Mouse (Mus musculus): Measurements from ENCODE around the gene Rdh16.
"Not testable (repeated sequence)": the region's sequence is repeated elsewhere in the genome, so short reads cannot be mapped to it uniquely, and the experiment has no call there.

Rdh16 gene

DNA sequence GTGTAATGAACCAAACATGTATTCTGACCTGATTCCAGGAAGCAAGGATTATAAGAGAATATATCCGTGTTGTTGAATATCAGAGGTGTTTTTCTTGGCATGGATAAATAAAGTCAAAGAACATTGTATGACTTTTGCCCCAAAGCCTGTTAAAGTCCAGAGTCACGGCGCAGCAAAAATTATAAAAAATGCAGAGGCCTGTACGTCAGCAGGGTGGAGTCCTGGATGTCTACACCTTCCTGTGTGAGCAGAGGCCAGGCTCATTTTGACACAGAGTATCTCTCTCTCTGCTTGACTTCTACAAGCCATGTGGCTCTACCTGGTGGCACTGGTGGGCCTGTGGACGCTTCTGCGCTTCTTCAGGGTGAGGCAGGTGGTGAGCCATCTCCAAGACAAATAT, at the start of gene Rdh16:
Gene Rdh16, plus strand, starts transcription at position 262 of the 400 bp plus-strand sequence.
- peak; percentile 40 for DNase-seq

DNA sequence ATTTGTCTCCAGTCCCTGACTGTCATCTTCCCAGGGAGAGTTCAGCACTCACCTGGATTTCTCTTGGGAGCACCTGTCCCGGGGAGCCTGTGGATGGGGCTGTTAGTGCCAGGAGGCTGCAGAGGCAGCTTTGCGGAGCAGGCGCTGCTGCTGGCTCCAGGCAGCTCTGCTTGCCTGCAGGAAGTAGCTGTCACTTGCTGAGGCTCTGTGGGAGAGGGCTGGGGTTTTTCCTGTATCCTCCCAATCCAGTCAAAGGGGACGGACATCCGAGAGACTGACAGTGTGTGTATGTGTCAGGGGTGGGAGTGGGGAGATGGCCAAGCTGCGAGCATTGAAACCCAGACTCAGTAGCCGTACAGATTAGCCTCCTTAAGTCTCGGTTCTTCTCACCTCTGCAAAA, 49.4 kb upstream of the Rdh16 start, which contains the start of gene Gpr182:
Gene Gpr182, minus strand, starts transcription at position 185 of the 400 bp plus-strand sequence.
- peak; percentile 70 for DNase-seq

DNA sequence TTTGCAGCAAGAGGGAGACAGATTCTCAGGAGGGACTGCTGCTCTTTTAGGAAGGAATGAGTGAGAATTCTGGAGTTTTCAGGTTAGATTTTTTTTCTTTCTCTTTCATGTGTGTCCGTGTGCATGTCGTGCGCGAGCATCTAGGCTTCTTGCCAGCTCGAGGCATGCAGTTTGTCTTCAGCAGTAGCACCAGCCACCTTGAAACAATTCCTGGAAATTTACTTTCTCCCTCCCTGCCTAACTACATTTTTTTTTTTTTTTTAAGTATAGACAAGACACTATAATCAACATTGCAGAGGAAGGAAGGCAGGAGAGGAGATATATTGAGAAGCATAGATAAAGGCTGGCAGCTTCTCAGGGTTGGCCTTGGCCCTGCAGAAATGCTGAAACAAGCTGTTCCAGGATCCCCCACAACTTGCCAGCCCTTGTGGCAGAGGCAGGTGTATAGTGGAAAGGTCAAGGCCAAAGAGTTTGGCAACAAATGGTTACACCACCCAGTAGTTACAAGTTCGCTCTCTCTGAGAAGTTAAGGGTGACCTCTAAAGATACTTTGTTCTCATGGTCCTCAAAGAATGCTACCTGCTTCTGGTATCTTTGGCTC, 46.3 kb upstream of the Rdh16 start:
- DNase-seq, result peak; percentile 78

DNA sequence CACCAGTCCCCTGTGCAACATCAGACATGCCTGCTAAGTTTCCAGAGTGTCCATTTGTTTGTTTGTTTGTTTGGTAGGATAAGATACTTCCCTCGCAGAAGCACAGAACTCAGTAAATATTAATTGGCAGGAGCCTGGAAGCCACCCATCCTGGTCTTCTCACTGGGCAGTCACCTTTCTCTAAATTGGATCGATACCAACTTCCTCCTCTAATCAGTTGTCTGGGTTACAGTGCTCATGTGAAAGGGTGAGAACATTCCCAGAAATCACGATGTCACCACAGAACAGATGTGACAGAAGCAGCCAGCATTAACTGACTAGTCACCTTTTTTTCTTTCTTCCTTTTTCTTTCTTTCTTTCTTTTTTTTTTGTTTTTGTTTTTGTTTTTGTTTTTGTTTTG, 45.7 kb upstream of the Rdh16 start:
- no peak for DNase-seq

DNA sequence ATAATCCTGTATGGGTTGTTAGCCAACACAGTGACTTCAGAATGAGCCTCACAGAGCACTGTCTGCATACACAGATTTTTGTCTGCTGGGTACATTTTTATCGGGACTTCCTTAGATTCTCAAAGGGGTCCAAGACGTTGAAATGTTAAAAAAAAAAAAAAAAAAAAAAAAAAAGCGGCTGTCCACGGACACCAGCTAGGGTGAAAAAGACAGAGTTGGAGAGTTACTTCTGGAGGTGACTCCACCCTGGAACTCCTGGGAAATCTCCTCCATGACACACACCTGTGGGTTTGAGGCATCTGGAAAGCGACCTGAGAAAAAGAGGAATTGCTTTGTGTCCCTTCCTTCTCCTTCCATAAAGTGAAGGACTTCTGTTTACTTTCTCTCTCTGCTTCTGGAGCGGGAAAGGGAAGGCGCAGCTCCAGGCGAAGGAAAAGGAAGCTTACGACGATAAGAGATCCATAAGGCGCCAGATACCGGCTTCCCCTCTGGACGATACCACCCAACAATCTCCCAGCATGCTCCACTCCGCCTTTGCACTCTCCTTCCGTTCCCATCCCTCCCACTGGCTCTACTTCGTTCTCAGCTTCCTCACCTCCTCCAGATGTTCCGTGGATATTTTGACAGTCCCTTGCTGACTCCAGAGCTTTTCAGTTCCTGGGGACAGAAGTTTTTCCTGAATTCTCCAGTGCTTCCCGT, 45.0 kb upstream of the Rdh16 start:
- DNase-seq, result peak; percentile 36

DNA sequence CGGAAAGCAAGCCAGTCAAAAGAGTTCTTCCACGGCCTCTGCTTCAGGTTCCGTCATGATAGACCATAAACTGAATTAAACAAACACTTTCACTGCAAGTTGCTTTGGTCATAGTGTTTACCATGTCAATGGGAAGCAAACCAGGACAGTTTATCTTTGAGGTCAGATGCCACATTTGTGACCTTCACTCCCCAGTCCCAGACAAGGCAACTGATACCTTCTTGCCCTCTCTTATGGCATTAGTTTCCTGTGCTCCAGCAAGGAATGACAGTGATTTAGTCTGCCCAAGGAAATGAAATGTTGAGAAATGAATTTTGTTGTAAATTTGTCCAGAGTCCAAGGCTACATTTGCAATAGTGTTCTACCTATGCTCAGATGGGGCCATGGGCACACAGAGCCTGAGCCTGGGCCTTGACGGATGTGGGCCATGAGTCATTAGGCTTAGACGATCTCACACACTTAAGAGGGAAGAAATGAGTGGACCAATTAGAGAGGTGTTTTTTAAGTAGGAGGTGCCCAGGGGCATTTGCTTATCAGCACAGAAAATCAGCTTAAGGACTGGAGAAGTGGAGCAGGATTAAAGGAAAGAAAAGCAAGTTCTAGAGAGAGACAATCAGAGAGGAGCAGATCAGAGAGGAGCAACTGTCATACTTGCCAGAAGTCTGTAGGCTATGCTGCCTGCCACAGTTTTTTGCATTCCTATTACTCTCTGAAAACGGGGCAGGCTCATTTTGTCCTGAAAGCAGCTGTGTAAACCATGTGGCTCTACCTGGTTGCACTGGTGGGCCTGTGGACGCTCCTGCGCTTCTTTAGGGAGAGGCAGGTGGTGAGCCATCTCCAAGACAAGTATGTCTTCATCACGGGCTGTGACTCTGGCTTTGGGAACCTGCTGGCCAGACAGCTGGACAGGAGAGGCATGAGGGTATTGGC, 41.5 kb upstream of the Rdh16 start, which contains the start of the genes Rdh1 and Rdh16f1:
Gene Rdh1, plus strand, starts transcription at position 541 of the 930 bp plus-strand sequence.
Gene Rdh16f1, plus strand, starts transcription at position 607 of the 930 bp plus-strand sequence.
- peak; percentile 5 for DNase-seq

DNA sequence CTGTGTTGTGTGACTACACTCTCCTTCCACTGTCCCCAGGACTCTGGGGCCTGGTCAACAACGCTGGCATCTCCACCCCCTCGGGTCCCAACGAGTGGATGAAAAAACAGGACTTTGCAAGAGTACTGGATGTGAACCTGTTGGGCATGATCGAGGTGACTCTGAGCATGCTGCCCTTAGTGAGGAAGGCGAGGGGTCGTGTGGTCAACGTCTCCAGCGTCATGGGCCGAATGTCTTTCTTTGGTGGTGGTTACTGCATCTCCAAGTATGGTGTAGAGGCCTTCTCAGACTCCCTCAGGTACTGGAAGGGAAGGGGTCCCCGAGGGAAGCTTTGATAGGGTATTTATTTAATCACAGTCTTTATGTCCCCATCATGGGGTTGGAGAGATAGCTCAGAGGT, 38.0 kb upstream of the Rdh16 start:
- DNase-seq, result not testable (repeated sequence)

DNA sequence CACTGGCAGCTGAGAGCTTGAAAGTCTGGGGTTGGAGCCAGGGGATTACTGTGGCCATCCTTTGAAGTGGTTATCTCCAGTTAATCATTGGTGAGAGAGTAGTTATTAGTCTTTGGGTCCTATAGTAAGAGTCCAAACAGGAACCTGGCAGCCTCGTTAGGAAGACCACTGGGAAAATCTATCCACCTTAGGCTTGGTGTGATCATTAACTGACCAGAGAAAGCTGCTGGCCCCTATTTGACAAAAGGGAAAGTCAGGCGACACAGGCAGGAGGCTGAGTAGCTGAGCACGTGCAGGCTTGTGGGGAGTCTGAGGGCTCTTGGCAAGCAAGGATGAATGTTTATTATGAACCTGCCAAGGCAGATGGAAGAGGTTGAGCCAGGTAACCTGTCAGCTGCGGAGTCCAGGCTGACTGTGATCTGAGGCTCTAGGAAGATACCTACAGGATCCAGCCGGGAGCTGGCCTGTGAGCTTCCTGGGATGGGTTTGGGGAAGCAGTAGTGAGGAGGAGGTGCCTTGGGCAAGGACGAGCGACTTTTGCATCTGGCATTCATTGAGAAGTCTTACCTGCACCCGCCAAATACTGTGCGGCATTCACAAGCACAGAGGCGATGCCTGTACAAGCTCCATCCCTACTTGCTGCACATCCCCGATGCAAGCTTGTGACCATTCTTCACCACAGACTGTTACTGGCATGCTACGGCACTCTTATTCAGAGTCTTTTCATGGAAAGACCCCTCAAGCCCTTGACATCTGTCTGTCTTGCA, 36.9 kb upstream of the Rdh16 start:
- DNase-seq, result peak; percentile 72

DNA sequence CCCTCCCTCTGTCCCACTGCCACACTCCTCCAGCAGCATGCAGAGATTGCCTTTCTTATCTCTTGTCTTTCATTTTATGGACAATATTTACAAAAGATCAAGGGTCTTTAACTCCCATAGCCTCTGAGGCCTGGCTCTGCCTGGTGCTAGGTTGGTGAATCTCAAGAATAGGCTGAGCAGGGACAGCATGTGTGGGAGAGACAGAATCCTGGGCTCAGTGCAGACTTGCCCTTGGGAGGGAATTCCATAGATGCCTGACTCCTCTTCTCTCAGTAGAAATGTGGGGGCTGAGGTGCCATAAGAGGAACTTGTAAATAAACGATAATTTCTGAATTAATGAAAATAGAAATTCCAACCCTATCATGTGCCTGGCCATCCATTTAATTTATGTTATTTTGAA, 34.4 kb upstream of the Rdh16 start:
- peak; percentile 14 for DNase-seq

DNA sequence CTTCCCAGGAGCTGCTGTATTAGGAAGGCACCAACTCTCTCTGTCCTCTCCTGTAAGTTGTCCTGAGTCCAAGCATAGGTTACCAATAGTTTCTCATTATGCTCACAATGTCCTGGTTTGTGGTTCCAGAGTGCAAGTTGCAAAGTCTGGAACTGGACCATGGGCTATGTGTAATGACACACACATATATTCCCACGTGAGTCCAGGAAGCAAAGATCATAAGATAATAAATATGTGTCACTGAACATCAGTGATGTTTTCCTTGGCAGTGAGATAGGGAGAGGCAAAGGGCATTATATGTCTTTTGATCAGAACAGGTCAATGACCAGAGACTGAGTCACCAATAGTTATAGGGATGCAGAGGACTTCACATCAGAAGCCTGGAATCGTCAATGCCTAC, 24.9 kb upstream of the Rdh16 start, which contains the start of gene Rdh9:
Gene Rdh9, plus strand, starts transcription at position 376 of the 400 bp plus-strand sequence.
- DNase-seq, result no peak

DNA sequence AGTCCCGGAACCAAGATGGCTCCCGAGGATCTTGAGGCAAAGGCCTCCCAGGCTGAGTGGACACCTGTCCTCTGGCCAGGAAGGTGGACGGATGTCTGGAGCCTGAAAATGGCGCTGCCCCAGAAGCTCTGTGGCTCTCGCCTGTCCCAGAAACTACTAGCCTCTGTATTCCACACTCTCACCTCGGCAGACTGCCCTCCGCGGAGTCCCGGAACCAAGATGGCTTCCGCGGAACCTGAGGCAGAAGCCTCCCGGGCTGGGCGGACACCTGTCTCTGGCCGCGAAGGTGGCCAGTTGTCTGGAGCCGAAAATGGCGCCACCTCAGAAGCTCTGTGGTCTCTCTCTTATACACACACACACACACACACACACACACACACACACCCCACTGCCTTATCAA, 18.6 kb upstream of the Rdh16 start:
- DNase-seq, result not testable (repeated sequence)

DNA sequence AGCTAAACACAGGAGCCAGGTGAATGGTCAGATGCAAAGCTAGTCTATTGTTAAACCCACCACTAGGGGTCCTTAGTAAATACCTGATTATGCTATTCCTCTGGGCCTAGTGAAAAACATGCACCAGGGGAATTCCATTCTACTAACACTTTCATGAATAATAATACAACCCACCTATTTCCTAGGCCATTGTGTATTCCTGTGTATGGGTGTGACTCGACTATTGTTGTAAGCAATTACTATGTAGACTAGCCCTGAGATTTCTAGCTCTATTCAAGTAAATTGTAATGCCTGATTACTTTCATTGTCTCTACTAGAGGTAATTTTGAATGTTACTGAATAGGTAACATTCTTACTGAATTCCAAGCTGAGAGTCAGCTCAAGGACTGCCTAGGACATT, 15.5 kb upstream of the Rdh16 start:
- not testable (repeated sequence) for DNase-seq

DNA sequence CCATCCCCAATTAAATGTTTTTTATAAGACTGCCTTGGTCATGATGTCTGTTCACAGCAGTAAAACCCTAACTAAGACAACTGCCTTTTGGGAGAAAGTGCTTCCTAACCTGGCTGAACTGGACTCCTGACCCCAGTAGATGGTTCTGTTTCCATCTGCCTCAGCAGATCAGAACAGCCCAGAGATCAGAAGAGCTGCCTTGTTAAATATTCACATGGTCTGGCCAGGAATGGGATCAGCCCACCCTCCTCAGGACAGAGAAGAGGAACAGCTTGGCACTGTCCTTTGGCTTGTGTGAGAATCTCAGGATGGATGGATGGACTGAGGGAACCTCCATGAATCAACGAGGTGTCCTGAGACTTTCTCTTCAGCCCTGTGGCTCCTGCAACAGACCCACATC, 1.7 kb upstream of the Rdh16 start:
- DNase-seq, result peak; percentile 31

DNA sequence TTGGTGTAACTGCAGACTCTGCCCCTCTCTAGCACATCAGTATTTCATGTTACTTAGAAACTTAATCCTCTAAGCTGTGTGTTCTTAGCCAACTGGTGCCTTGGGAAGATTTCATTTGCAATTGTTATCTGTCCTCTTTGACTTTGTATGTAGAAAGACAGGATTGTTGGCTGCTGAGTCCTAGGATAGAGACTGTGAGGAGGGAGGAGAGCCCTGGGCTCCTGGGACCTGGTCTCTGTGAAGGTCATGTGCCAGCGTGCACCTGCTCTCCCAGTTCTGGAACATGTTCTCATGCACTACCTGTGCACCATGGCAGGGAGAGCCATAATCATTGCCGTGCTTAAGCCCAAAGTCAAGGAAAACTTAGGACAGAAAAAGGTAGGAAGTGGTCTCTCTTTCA, 660 bp downstream of the Rdh16 start:
- no peak for DNase-seq

DNA sequence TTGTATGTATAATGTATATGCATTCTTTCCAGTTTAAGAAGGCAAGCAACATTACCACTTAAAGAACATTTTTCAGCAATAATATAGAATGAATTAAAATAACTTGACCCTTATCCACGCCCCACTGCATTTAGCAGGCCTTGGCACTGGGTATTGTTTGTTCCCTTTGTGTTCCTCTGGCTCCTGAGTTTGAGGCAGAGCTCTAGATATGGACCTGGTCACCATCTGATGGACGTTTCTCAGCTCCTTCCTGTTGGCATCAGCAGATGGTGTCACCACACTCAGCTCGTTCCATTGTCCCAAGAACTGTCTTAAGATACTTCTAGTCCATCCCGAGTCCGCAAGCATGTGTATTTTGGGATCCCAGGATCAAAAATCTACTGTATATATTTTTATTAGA, 1.3 kb downstream of the Rdh16 start:
- DNase-seq, result no peak

DNA sequence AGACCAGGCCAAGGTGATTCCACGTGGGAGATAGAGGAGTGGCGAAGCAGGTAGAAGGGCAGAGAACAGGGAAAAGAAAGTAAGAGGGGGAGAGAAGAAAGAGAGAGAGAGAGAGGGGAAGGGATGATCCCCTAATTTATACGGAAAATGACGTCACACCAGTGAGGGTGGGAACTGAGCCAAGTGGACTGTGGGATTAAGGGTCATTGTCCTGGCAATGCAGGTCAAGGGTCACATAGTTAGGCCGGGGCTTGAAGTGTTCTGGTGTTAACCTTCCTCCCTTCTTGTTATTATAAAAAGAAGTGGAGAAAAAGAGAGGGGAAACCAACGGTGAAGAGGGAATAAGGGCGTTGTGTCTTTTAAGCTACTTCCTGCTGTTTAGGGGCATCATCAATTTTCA, 3.5 kb downstream of the Rdh16 start:
- peak; percentile 18 for DNase-seq

DNA sequence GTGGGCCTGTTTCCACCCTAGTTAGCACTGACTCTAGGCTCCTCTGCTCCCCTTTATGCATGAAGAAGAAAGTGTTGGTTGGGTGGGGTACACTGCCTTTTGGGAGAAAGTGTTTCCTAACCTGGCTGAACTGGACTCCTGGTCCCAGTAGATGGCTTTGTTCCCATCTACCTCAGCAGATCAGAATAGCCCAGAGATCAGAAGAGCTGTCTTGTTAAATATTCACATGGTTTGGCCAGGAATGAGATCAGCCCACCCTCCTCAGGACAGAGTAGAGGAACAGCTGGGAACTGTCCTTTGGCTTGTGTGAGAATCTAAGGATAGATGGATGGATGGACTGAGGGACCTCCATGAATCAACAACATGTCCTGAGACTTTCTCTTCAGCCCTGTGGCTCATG, 14.9 kb downstream of the Rdh16 start:
- no peak for DNase-seq

DNA sequence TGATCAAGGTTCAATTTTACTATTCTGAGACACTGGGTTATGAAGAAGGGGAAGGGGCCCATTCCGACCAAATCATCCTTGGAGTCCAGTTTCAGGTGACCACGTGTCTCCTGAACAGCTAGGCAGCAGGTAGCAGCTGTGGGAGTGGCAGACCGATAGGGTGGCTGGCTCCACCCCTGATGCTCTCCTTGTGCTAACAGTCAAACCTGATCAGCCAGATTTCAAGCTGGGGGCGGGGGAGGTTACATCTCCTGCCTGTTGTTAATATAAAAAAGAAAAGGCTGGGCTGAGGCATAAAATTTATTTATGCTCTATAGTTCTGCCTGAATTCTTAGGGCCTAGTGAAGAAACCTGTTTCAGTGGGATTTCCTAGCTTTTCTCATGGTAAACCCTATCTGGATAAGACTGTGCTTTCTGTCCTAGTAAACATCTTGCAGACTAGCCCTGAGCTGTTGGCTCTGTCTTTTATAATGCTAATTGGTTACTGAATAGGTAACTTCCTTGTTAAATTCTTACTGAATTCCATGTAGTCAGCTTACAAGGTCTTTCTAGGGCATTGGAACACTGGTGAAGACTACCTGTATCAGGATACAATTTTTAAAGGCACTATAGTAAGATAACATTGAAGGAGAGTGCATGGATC, 16.4 kb downstream of the Rdh16 start:
- DNase-seq, result peak; percentile 17

DNA sequence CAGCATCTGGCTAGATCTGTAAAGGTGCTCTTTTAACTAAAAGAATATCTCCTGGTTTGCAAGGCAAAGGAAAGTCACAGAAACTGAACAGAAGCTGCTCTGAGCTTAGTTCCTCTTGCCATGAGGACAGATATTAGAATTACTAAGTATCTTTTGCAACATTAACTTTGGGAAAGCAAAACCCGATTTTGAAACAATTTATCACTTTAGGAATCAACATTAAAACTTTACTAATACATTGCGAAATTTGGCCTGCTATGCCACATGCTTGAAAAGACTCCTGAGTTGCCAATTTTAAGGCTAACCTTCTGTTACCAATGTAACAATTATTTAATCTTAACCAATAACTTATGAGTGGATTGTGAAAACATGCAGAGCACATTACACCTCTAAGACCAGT, 20.9 kb downstream of the Rdh16 start:
- DNase-seq, result not testable (repeated sequence)

DNA sequence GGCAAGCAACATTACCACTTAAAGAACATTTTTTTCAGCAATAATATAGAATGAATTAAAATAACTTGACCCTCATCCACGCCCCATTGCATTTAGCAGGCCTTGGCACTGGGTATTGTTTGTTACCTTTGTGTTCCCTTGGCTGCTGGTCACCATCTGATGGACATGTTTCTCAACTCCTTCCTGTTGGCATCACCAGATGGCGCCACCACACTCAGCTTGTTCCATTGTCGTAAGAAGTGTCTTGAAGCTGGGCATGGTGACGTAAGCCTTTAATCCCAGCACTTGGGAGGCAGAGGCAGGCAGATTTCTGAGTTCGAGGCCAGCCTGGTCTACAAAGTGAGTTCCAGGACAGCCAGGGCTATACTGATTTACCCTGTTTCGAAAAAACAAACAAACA, 24.4 kb downstream of the Rdh16 start:
- DNase-seq, result peak; percentile 55

DNA sequence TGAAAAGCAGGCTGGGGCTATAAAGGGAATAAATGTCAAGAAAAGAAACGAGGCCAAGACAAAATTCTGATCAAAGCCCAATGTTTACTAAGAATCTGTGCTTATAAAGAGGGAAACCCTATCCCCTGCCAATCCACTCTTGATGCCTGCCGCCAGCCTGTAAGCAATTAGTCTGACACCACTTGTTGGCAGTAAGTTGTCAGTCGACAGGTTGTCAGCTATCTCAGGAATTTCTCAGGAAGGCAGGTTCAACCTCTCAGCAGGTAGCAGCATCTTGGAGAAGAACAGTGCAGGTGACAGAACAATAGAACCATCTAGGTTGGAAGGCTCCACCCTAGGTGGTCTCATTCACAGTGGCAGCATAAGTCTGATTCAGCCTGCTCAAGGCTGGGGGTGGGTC, 28.2 kb downstream of the Rdh16 start:
- no peak for DNase-seq

DNA sequence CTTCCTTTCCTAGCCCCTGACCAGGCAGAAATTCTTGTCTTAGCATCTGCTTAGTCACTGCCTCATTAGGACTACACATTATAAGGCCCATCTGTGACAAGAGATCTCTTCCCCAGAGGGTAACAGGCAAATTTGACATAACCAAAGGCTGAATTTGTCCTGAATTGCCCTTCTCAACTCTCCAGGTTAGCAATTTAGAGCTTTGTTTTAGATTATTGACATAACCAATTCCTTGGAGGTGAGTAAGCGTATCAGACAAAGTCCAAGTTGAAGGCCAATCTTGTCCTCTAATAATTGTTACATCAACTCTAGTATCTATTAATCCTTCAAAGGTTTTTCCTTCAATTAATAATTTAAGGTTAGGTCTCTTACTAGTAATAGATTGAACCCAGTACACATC, 33.2 kb downstream of the Rdh16 start:
- DNase-seq, result not testable (repeated sequence)
